Mouse (Mus musculus) lung, postnatal 4 days (tissue): ENCODE results near the gene Zcchc7.
"Not testable (repeated sequence)": the region's sequence is repeated elsewhere in the genome, so short reads cannot be mapped to it uniquely, and the experiment has no call there.

Experiments
- DNase-seq, 2 experiments: peaks; one replicate each; pipeline ENCODE4 v3.0.0; 2021

The Zcchc7 gene

DNA sequence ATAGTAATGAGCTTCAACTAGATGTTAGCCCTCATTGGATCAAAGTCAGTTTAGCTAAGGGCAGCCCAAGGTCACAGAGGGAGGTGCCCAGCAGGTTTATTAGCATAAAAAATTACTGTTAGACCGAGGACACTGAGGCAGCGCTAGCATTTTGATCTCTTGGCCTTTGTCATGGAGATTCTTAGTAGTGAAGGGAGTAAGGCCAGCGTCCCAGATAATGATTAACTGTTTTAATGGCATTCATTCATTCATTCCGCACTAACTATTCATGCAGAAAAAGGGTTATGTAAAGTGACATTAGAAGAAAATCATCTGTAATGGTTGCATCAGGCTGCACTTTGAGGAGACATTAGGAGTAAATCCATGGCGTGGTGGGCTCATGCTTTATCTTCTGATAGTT lies 165.2 kb downstream of the Zcchc7 start:
- no peak for DNase-seq

- no peak for DNase-seq
These were observed 166.9 kb downstream of the Zcchc7 start for GRCm38 (mm10) chr4:44922466-44923128.

GRCm38 (mm10) chr4:44923129-44923481 lies 167.4 kb downstream of the Zcchc7 start:
- no peak for DNase-seq

DNA sequence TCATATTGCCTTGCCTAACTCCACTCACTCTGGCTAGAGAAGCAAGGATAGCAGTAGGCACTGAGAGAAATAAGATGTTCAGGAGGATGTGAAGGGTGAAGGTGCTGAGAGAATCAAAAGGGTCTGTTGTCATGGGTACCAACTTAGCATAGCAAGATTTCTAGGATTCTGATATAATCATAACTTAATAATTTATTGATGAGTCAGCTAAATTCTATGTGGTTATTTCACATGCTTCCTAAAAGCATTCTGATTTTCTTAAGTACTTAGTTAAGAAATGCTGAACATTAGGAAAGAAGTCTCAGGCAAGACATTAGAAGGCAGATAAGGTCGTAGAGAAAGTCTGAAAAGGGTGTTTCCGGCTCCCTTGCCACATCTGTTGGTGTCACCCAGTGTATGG lies 172.3 kb downstream of the Zcchc7 start:
- DNase-seq = no peak

DNA sequence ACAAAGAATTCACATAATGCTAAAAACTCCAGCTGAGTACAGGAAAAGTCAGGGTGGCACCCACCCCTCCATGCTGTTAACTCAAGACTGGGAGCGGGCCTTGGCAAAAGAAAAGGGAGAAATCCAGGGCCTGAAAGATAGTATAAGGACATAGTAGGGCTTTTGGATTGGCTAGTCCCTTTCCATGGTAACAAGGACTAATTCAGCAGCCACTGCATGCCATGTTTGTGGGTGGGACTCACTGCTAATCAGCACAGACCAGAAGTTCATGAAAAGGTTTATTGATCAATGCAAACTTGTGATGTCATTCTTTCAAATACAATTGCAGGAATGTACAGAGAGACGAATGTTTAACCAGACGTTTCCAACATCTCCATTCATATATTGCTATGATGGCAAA lies 173.1 kb downstream of the Zcchc7 start:
- no peak for DNase-seq

DNA sequence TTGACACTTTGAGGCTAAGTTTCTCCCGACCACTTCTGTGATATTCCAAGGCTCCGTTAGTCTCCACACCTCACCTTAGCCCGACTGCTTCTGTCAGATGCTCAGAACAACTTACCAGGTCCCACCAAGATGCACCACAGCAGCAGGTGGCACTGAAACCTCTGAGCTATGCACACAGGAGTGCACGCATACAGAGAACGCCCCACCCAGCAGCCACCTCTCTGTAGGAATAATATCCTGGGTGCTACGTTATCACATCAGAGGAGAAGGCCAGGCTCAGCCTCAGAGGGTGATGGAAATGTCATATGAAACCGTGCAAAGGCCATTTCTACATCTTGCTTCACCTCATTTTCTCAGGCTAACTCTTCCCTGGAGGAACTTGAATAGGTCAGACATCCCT lies 174.7 kb downstream of the Zcchc7 start:
- no peak for DNase-seq

DNA sequence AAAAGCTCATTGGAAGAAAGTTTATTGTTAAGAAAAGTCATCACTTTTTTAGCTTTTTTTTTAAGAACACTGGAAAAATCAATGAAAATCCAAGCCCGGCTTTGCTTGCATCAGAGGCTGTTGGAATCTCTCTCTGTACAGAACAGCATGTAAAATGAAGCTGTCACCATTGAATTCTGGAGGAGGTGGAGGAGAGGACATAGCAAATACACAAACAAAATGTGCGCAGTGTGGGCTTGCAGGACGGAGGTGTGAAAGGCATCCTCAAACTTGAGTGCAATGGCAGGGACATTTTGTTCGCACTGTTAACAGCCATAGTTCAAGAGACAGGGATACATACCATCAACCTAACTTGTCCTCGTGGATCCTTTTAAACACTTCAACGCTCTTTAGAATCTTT lies 176.1 kb downstream of the Zcchc7 start:
- DNase-seq = no peak

GRCm38 (mm10) chr4:44938359-44939340 lies 183.0 kb downstream of the Zcchc7 start:
- no peak for DNase-seq

GRCm38 (mm10) chr4:44939576-44940249 lies 184.0 kb downstream of the Zcchc7 start:
- no peak for DNase-seq

DNA sequence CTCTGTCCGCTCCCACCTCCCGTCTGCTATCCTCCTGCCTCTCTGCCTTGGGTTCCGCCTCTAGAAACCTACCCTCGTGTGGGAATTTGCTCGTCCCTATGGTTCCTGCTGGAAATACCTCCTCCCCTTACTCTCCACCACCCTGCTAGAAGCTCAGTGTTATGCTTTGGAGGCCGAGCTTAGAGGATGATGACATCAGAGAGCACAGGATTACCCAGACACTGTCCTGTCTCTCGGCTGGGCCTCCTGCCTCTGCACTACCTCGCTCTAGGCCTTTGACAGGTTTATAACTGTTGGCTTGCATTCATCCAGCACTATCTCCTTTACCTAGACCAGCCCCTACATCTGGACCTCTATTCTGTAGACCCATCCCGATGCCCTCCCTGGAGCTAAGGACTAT lies 184.6 kb downstream of the Zcchc7 start:
- no peak for DNase-seq

DNA sequence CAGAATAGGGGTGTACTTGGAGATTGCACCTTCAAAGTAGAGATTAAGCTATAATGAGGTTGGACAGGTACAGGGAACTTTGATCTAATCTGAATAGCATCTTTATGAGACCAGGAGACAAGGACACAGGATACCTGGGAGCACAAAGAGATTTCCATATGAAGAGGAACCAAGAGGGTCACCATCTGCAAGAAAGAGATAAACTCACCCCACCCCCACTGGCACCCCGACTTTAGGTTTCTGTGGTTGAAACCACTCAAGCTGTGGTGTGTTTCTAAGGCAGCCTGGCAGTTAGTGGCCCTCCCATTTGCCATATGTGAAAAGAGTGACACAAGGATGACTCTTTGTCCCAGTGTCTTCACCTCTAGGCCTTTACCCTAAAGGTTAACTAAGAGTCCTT lies 186.6 kb downstream of the Zcchc7 start:
- DNase-seq = no peak

DNA sequence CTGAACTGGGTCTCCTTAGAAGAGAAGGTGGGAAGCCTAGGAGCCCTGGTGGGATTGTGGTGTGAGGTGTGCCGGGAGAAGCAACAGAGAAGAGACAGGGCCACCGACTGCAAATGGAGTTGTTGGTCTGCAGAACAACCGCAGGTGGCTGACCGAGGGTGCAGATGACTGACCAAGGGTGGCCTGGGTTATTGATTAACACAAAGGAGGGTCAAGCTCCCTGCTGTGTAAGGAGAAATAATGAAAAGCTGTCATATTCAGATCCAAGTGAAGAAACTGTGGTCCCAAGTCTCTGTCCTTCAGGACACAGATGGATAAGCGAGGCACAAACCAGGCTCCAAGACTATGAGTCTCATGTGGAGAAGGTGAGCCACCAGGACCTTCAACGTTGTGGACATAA lies 187.8 kb downstream of the Zcchc7 start:
- no peak for DNase-seq

- no peak for DNase-seq
These were observed 188.9 kb downstream of the Zcchc7 start for GRCm38 (mm10) chr4:44944426-44945075.

DNA sequence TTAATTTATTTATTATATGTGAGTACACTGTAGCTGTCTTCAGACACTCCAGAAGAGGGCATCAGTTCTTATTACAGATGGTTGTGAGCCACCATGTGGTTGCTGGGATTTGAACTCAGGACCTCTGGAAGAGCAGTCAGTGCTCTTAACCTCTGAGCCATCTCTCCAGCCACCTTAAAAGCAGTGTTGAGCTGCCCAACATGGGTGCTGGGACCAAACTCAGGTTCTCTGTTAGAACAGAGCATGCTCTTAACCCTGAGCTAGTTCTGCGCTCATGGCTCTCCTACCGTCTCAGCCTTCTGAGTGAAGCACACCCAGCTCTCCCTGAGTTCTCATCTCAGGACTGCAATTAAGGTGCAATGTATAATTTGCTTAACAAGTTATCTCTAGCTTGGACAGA lies 190.4 kb downstream of the Zcchc7 start:
- not testable (repeated sequence) for DNase-seq

- DNase-seq = no peak
These were observed 191.8 kb downstream of the Zcchc7 start for GRCm38 (mm10) chr4:44947464-44947863.

DNA sequence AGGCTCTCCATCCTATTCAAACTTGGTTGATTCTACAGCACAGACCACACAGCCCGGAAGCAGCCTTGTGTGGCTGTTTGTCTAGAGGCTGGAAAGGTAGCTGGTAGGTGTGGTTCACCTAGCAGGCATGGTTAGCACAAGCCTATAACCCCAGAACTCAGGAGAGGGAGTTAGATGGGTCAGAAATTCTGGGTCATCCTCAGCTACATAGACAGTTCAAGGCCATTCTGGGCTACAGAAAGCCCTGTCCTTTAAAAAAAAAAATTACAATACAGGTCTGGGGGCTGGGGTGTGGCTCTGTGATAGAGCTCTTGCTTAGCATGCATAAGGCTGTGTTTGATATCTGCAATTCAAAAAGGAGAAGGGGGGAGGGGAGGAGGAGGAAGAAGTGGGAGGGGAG lies 192.6 kb downstream of the Zcchc7 start:
- no peak for DNase-seq

GRCm38 (mm10) chr4:44953041-44953440 lies 197.4 kb downstream of the Zcchc7 start:
- no peak for DNase-seq

DNA sequence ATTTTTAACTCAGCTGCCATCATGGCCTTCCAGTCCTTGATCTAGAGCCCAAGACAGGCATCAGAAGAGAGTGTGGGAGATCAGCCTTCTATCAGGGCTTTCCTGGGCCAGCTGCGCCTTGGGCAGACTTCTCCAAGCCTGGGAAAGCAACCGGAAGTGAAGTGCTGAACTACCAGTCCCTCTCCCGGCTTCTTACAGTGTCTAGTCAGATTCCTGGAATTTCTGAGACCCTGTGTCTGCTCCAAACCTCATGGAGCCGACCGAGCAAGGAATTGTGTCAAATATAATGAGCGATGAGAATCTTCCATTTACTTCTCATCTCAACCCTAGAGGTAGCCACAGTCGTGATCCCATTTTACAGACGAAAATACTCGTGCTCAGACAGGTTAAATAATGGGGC lies 203.1 kb downstream of the Zcchc7 start:
- DNase-seq = no peak

DNA sequence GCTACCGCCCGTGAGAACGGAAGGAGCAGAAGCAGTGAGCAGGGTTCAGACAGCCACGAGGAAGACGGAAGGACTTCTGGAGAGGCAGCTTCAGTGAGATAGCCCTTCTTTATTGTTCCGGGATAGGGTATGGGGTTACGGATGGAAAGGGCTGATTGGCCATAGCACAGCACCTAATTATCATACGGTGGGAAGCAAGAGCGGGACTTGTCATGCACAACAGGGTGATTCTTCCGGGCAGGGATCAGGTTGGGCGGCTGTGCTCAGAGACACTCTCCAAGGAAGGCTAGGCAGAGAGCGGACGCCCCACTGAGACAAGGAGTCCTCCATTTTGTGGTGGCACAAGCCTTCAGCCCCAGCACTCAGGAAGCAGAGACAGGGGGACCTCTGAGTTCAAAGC lies 203.5 kb downstream of the Zcchc7 start:
- no peak for DNase-seq

DNA sequence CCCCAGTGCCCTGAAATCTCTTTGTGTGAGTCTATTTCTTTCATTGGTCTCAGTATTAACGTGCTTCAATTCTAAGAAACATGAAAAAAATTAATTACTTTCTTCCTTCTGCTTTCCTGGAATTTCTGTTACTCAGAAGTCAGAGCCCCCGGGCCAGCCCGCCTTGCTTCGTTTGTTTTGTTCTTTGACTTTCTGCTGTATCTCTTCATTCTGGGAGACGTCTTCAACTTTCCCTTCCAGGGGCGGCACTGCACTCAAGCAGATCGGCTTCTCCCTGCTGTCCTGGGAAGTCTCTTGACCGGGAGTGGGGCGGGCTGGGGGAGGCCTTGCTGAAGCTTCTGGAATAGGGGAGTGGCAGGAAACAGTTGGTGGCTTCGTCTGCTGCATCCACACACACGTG lies 207.5 kb downstream of the Zcchc7 start:
- no peak for DNase-seq

DNA sequence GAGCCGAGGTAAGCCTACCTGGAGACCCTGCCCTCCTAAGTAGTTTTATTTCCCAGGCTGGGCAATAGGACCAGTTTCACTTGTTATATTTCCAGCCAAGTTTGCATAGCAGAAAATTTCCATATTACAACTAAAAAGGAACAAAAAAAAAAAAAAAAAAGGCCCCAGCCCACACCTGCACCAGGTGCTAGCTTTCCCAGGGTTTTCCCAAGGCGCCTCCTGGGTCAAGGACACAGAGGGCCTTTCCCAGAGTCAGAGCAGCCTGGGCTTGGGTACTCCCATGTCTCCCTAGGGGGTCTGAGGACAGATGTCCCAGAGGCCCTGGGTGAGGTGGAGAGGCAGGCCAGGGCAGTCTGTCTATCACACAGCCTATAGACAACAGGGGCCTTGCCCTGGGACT lies 209.5 kb downstream of the Zcchc7 start:
- no peak for DNase-seq

DNA sequence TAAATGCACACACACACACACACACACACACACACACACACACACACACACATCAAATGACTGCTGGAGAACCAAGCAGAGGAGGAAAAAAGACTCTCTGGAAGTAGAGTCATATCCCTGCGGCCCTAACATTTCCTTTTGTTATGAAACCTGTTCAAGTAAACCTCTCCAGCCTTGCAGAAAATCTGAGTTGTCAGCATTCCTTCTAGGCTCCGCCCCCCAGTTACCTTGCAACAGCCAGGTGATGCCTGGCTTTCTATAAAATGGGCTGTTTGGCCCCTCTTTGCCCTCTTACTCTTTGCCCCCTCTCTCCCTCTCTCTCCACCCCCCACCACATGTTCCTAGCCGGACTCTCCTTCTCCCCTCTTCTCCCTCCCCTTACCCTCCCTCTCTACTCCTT lies 210.1 kb downstream of the Zcchc7 start:
- no peak for DNase-seq

DNA sequence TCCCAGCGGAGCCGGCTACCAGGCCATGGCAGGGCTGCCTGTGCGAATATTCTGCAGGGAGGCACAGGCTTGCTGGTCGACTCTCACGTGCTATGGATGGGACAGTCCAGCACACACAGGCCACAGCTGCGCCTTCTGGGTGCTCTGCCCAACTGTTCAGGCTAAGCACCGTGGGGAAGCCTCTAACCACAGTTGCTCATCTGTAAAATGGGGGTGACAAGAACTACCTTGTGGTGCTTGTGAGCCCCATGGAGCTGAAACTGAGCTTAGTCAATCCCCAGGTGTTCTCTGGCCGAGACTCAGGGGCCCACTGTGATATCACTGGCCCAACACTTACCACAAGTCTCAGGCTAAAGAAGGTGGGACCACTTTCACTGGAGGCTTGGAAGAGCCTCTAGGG lies 211.7 kb downstream of the Zcchc7 start:
- DNase-seq = no peak
